Mouse (Mus musculus): ENCODE results near the gene Sec13.
"Not testable (repeated sequence)": the region's sequence is repeated elsewhere in the genome, so short reads cannot be mapped to it uniquely, and the experiment has no call there.

Gene Sec13

GRCm38 (mm10) chr6:113740236-113741217 lies at the start of gene Sec13:
TSS of gene Sec13 (minus strand) at chr6:113740743.
- peak; percentile 88 for DNase-seq

- no peak for DNase-seq
Measured at GRCm38 (mm10) chr6:113787459-113787968, 47.0 kb upstream of the Sec13 start.

GRCm38 (mm10) chr6:113785658-113786057 lies 45.1 kb upstream of the Sec13 start:
- DNase-seq, result no peak

- no peak for DNase-seq
Measured at GRCm38 (mm10) chr6:113778229-113778753, 37.7 kb upstream of the Sec13 start.

- no peak for DNase-seq
Measured at GRCm38 (mm10) chr6:113768804-113769203, 28.3 kb upstream of the Sec13 start.

GRCm38 (mm10) chr6:113761644-113762043 lies 21.1 kb upstream of the Sec13 start:
- DNase-seq, result peak; percentile 62

GRCm38 (mm10) chr6:113749119-113749685 lies 8.7 kb upstream of the Sec13 start:
- DNase-seq, result no peak

- no peak for DNase-seq
Measured at GRCm38 (mm10) chr6:113748351-113748750, 7.8 kb upstream of the Sec13 start.

GRCm38 (mm10) chr6:113747284-113747683 lies 6.7 kb upstream of the Sec13 start:
- no peak for DNase-seq

- DNase-seq, result no peak
Measured at GRCm38 (mm10) chr6:113745117-113745516, 4.6 kb upstream of the Sec13 start.

GRCm38 (mm10) chr6:113743111-113743510 lies 2.6 kb upstream of the Sec13 start:
- no peak for DNase-seq

- DNase-seq, result no peak
Measured at GRCm38 (mm10) chr6:113742321-113742720, 1.8 kb upstream of the Sec13 start.

- DNase-seq, result no peak
Measured at GRCm38 (mm10) chr6:113741425-113741824, 882 bp upstream of the Sec13 start.

GRCm38 (mm10) chr6:113737318-113738046 lies 3.1 kb downstream of the Sec13 start:
- DNase-seq, result no peak

GRCm38 (mm10) chr6:113731296-113731695 lies 9.2 kb downstream of the Sec13 start:
- DNase-seq, result no peak

- DNase-seq, result no peak
Measured at GRCm38 (mm10) chr6:113728181-113728580, 12.4 kb downstream of the Sec13 start.

GRCm38 (mm10) chr6:113721061-113721460 lies 19.5 kb downstream of the Sec13 start:
- no peak for DNase-seq

- no peak for DNase-seq
Measured at GRCm38 (mm10) chr6:113719878-113720277, 20.7 kb downstream of the Sec13 start, which contains the start of gene Ghrl. TSS of gene Ghrl (minus strand) at chr6:113719880.

GRCm38 (mm10) chr6:113717541-113717940 lies 23.0 kb downstream of the Sec13 start:
- peak; percentile 35 for DNase-seq

GRCm38 (mm10) chr6:113714797-113715196 lies 25.7 kb downstream of the Sec13 start:
- no peak for DNase-seq

GRCm38 (mm10) chr6:113714276-113714675 lies 26.3 kb downstream of the Sec13 start:
- no peak for DNase-seq

GRCm38 (mm10) chr6:113713389-113713788 lies 27.2 kb downstream of the Sec13 start:
- DNase-seq, result not testable (repeated sequence)

GRCm38 (mm10) chr6:113712718-113713117 lies 27.8 kb downstream of the Sec13 start:
- no peak for DNase-seq

Data from lung, postnatal 14 days (tissue).